Mouse (Mus musculus) midbrain, embryonic 14.5 days (tissue): ENCODE measurements at regions not wholly inside any gene's neighbourhood (a gene's known extent, or its start where the extent isn't known, plus 50 kb on each side); places are given as distances from the start of the nearest gene placed in this dataset.
"Not testable (repeated sequence)": the region's sequence is repeated elsewhere in the genome, so short reads cannot be mapped to it uniquely, and the experiment has no call there.

Experiments used
- ATAC-seq: fragments of 200-750 bp; cut with Nextera tagmentation; 2 replicates; pipeline ENCODE4 v1.8.0; 2017; ENCODE audit warnings: moderate number of reproducible peaks, moderate library complexity; ENCODE audit not compliant: low FRiP score, low TSS enrichment
- DNase-seq: peaks from one replicate; pipeline ENCODE4 v3.0.0-alpha.2; 2015
- H3K27ac ChIP-seq: fragments of 300-500 bp; sonication (generic); replicated peaks from 2 replicates; pipeline ENCODE4 v1.5.1; 2014; ENCODE audit warnings: mild to moderate bottlenecking, low read depth, low read length, moderate library complexity
- H3K27me3 ChIP-seq: fragments of 300-500 bp; sonication (generic); 2 replicates; pipeline ENCODE4 v1.6.1; 2014; ENCODE audit warnings: low read length, control low read depth, mixed read lengths; ENCODE audit not compliant: control insufficient read depth, insufficient read depth
- H3K36me3 ChIP-seq: fragments of 300-500 bp; sonication (generic); 2 replicates; pipeline ENCODE4 v1.6.1; 2014; ENCODE audit warnings: low read length, control low read depth; ENCODE audit not compliant: control insufficient read depth, insufficient read depth
- H3K4me1 ChIP-seq: fragments of 300-500 bp; sonication (generic); 2 replicates; pipeline ENCODE4 v1.6.1; 2014; ENCODE audit warnings: mild to moderate bottlenecking, antibody characterized with exemption, low read length, control low read depth; ENCODE audit not compliant: control insufficient read depth, insufficient read depth
- H3K4me2 ChIP-seq: fragments of 300-500 bp; sonication (generic); 2 replicates; pipeline ENCODE4 v1.6.1; 2014; ENCODE audit warnings: mild to moderate bottlenecking, low read length, moderate library complexity
- H3K4me3 ChIP-seq: fragments of 300-500 bp; sonication (generic); replicated peaks from 2 replicates; pipeline ENCODE4 v1.5.1; 2014; ENCODE audit warnings: low read depth, low read length
- H3K9ac ChIP-seq: fragments of 300-500 bp; sonication (generic); replicated peaks from 2 replicates; pipeline ENCODE4 v1.6.1; 2014; ENCODE audit warnings: mild to moderate bottlenecking, low read length, moderate library complexity
- H3K9me3 ChIP-seq: fragments of 300-500 bp; sonication (generic); 2 replicates; pipeline ENCODE4 v1.6.1; 2016; ENCODE audit warnings: low read length, control low read depth, mixed read lengths; ENCODE audit not compliant: control insufficient read depth
- WGBS: fragments of 180-500 bp; shearing (Covaris S2); extraction: QIAGEN DNeasy Blood & Tissue Kit; methylation state at CpG from one replicate; pipeline ENCODE4 v1.1.7; 2014; 5-methylcytosine and 5-hydroxymethylcytosine counted together

DNA sequence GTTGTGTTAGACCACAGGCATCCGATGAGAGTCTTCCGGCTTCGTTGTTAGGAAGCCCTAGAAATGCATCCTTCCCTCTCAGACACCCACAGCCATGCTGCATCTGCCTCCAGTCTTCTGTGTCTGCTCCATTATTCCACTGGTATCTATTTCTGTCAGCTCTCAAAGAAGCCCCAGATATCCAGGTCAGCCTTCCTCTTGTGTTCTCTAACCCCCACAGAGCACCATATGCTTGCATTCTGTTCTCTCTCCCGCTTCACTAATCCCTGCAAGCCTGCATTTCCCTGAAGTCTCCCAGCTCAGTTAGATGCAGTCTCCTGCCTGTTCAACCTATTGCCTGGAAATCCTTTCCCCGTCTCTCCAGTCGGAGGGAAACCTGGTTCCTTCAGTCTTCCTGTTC lies 53.6 kb upstream of the Wdfy3 start:
- 42% methylated on average over 6 of the region's 6 CpGs for WGBS
- DNase-seq (no peak), ATAC-seq (no peak)
- H3K4me2 ChIP-seq, result no peak overlapping the region
- no peak overlapping the region for H3K27ac ChIP-seq
- H3K9ac ChIP-seq, result no peak overlapping the region
- no peaks in the 10 kb centered on the region for H3K36me3 ChIP-seq
- no peaks in the 10 kb centered on the region for H3K9me3 ChIP-seq
- H3K4me3 ChIP-seq, result no peak overlapping the region
- H3K27me3 ChIP-seq, result no peaks in the 10 kb centered on the region
- no peaks in the 10 kb centered on the region for H3K4me1 ChIP-seq

DNA sequence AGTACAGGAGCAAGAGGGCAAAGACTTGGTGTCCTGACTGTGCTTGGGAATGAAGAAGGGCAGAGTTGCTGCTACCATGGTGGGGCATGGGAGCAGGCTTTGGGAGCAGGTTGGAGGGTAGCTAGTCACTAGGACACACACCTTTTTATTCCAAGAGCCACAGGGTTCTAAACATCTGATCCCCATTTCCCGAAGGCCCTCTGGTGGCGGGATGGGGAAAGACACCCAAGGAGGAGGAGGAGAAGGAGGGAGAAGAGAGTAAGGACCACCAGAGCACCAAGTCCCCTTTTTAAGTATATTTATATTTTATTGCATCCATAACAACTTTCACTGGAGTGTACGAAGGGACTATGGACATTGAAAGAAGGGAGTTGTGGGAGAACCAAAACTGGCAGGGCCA lies 57.0 kb upstream of the Wdfy3 start:
- 17% methylated on average over 3 of the region's 3 CpGs for WGBS
- H3K4me2 ChIP-seq, result no peak overlapping the region

DNA sequence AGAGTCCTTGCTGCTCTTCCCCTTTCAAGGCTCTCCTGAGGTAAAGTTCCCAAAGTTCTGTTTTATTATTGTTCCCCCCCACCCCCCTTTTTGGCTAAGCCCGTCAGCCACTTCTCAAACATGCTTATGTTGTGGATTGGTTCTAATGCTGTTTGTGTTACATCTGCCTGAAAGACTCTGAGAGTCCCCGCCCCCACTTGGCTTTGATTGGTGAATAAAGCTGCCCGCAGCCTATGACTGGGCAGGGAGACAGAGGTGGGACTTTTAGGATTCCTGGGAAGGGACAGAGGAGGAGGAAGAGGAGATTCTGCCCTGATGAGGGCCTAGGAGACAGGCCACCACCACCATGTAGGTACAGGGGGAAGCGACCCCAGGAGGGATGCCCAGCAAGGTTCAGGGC lies 78.3 kb upstream of the Wdfy3 start:
- H3K4me1 ChIP-seq, result peaks cover 4% of the 10 kb centered on the region; the same call in 1 of the 2 replicates
- no peak overlapping the region for H3K9ac ChIP-seq
- H3K36me3 ChIP-seq, result no peaks in the 10 kb centered on the region
- ATAC-seq (no peak), DNase-seq (no peak)
- H3K27me3 ChIP-seq, result no peaks in the 10 kb centered on the region
- no peak overlapping the region for H3K4me2 ChIP-seq
- H3K9me3 ChIP-seq, result no peaks in the 10 kb centered on the region
- 79% methylated on average over 4 of the region's 4 CpGs for WGBS
- H3K4me3 ChIP-seq, result no peak overlapping the region
- no peak overlapping the region for H3K27ac ChIP-seq

More for the DNA sequence above, 57.0 kb upstream of the Wdfy3 start:
- ATAC-seq (no peak), DNase-seq (peak; percentile 66)
- H3K4me1 ChIP-seq, result no peaks in the 10 kb centered on the region
- no peaks in the 10 kb centered on the region for H3K27me3 ChIP-seq
- H3K27ac ChIP-seq, result no peak overlapping the region
- no peaks in the 10 kb centered on the region for H3K36me3 ChIP-seq
- no peak overlapping the region for H3K9ac ChIP-seq
- H3K4me3 ChIP-seq, result no peak overlapping the region
- H3K9me3 ChIP-seq, result no peaks in the 10 kb centered on the region

DNA sequence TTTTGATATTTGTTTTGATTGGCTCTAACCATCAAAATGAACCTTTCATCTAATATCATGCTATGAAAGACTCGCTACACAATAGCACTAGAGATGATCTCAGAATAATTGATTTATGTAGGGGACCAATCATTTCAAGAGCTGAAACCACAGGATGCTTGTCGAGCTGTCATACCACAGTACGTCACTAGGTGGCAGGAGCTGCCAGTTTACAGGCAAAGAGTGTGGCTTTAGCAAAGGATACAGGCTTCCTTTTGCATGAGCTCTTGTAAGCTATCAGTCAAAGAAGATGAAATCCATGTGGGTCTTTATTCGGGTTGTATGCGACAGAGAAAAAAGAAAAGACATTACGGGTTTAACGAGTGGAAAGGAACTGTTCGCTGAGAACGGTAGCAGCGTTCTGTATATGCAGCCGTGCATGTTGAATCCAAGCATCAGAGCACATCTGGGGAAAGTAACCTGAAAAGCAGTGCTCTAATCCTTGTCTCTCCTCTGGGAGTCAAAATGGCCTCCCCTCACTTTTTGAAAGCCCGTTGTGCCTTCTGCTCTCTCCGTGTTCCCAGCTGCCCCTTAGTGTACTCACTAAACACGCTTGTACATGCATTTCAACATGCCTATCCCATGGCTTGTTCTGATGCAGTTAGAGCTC lies 79.9 kb upstream of the Wdfy3 start:
- H3K4me3 ChIP-seq, result no peak overlapping the region
- H3K9ac ChIP-seq, result no peak overlapping the region
- WGBS, result 38% methylated on average over 14 of the region's 14 CpGs
- H3K4me2 ChIP-seq, result no peak overlapping the region
- peak; percentile 66; the same call in 1 of the 2 replicates for ATAC-seq
- H3K27ac ChIP-seq, result no peak overlapping the region
- no peaks in the 10 kb centered on the region for H3K36me3 ChIP-seq
- DNase-seq, result peak; percentile 95
- no peaks in the 10 kb centered on the region for H3K27me3 ChIP-seq
- H3K9me3 ChIP-seq, result no peaks in the 10 kb centered on the region
- peaks cover 4% of the 10 kb centered on the region; the same call in 1 of the 2 replicates for H3K4me1 ChIP-seq

DNA sequence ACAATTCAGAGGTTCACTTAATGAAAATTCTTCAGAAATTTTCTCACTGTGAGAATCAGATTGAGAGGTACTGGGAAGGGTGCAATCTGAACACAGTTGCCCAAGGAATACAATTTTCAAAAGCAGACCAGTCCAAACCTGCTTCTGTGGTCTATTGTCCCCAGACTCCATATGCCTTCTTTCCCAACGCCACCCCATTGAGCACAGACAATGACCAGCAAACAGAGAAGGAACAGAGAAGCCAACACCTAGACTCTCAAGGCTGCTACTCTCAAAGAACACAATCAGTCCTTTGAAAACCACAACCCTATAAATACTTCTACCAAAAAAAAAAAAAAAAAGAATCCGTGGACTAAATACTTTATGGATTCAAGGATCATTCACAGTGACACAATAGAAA lies 89.9 kb upstream of the Wdfy3 start:
- Histone ChIP-seq H3K4me1 (no peaks in the 10 kb centered on the region), H3K27ac (no peak overlapping the region), H3K4me2 (no peak overlapping the region), H3K36me3 (no peaks in the 10 kb centered on the region), H3K9me3 (no peaks in the 10 kb centered on the region), H3K9ac (no peak overlapping the region), H3K4me3 (no peak overlapping the region), H3K27me3 (no peaks in the 10 kb centered on the region)
- ATAC-seq, result no peak
- 25% methylated on average over 2 of the region's 2 CpGs for WGBS
- no peak for DNase-seq

DNA sequence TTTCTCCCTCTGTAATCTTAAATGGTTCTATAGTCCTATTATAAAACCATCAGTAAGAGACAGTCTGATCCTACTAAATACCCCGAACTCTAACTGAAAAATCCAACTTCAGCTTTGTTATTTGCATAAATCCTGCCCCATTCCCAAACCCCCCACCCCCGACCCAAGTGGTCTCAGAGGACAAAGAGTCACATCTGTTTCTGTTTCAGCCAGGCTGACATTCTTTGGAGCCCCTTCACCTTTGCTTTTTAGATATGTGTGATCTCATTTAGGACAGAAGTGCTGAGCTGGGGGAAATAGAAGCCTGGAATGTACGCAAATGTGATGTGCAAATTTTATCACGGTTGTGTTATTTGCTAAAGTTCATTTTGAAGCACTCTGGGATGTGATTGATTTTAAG lies 98.3 kb upstream of the Wdfy3 start:
- H3K4me3 ChIP-seq, result no peak overlapping the region
- WGBS, result 37% methylated on average over 4 of the region's 4 CpGs
- H3K4me1 ChIP-seq, result peaks cover 5% of the 10 kb centered on the region; the same call in 1 of the 2 replicates
- H3K9ac ChIP-seq, result no peak overlapping the region
- no peaks in the 10 kb centered on the region for H3K27me3 ChIP-seq
- DNase-seq (no peak), ATAC-seq (no peak)
- no peak overlapping the region for H3K4me2 ChIP-seq
- no peaks in the 10 kb centered on the region for H3K36me3 ChIP-seq
- no peaks in the 10 kb centered on the region for H3K9me3 ChIP-seq
- H3K27ac ChIP-seq, result no peak overlapping the region

DNA sequence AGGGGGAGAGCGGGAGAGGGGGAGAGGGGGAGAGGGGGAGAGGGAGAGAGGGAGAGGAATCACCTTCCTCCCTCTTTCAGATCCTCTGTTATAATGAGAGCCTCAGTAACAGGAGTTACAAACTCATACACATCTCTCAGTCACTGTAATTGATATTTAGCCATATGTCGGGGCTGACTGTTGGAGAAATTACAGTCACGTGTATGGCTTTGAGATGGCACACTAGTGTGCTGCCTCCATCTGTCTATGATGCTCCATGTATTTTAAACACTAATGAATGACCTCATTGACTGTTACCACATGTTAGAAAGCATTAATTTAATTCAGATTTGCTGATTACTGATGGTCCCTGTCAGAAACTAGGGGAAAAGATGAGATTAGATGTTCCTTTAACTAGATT lies 102.1 kb upstream of the Wdfy3 start:
- Histone ChIP-seq H3K27ac (no peak overlapping the region), H3K4me2 (no peak overlapping the region), H3K27me3 (no peaks in the 10 kb centered on the region), H3K9me3 (no peaks in the 10 kb centered on the region), H3K4me3 (no peak overlapping the region), H3K4me1 (peaks cover 5% of the 10 kb centered on the region; the same call in 1 of the 2 replicates), H3K9ac (no peak overlapping the region), H3K36me3 (no peaks in the 10 kb centered on the region)
- ATAC-seq (no peak), DNase-seq (no peak)
- WGBS, result 84% methylated on average over 2 of the region's 3 CpGs

DNA sequence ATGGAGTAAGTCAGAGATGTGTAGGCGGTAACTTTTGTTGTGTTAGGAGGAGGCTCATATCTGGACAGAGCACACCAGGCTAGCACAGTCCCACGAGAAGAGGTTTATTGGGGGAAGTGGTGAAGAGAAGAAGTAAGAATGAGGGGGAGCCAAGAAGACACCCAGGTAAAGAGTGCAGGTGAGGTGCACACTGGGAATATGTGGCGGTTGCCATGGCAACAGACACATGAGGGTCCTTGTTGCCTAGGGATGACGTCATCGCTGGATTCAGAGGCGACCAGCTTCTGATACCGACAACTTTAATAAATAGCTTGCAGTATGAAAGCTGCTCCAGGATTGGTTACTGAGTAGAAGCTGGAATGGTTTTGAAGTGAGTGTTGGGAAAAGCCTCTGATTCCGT lies 110.5 kb upstream of the Wdfy3 start:
- no peaks in the 10 kb centered on the region for H3K36me3 ChIP-seq
- no peak overlapping the region for H3K27ac ChIP-seq
- H3K9me3 ChIP-seq, result no peaks in the 10 kb centered on the region
- no peak overlapping the region for H3K4me2 ChIP-seq
- H3K27me3 ChIP-seq, result no peaks in the 10 kb centered on the region
- peak; percentile 61 for DNase-seq
- ATAC-seq, result no peak
- H3K4me3 ChIP-seq, result no peak overlapping the region
- WGBS, result 89% methylated on average over 8 of the region's 8 CpGs
- H3K9ac ChIP-seq, result no peak overlapping the region
- no peaks in the 10 kb centered on the region for H3K4me1 ChIP-seq

DNA sequence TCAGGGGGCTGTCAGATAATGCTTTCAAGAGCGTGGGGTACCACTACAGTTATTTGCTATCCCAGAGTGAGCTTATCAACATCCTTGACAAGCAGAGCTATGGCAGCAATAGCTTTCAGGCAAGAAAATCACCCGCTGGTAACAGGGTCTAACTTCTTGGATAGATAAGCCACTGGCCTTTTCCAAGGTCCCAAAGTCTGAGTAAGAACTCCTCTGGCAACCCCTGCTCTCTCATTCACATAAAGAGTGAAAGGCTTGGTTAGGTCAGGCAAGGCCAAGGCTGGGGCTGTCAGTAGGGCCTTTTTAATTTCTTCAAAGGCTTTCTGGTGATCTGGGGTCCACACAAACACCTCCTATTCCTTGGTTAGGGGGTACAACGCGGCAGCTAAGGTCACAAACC lies 119.2 kb upstream of the Wdfy3 start:
- not testable (repeated sequence) for ATAC-seq, H3K27me3 ChIP-seq, H3K36me3 ChIP-seq, H3K9me3 ChIP-seq, H3K4me3 ChIP-seq, DNase-seq, H3K9ac ChIP-seq, H3K4me2 ChIP-seq, H3K27ac ChIP-seq, H3K4me1 ChIP-seq
- 90% methylated on average over 4 of the region's 4 CpGs for WGBS
